In genomic region chr12:79750253-79751125, GRCm38 (mm10) we compare ENCODE assay signal across 8 mouse cellular contexts.
DNase-seq lines count a peak whose midpoint lies in the region; ATAC-seq lines count a peak whose summit lies in the region.

No protein-coding gene starts in this region.

- peak; percentile 41 for DNase-seq in layer of hippocampus, adult 11-12 months (ENCODE audit: low spot score)
- DNase-seq in layer of hippocampus, postnatal 25 days (ENCODE audit: extremely low spot score in 1 of 2, low spot score in 1 of 2), result no peak
- peak; percentile 73 for DNase-seq in heart, postnatal 10 days
- DNase-seq in liver, embryonic 13.5 days, result no peak
- DNase-seq in monocyte, adult 2 months (ENCODE audit: low read depth in 1 of 2, low spot score in 2 of 2), result peak; percentile 50 to 52
- no peak for DNase-seq in thymus, postnatal 4 days
- DNase-seq in testis, postnatal 14 days (ENCODE audit: low spot score), result no peak

- ATAC-seq in embryonic facial prominence, embryonic 13.5 days (ENCODE audit: insufficient number of reproducible peaks, insufficient read depth, low FRiP score, low TSS enrichment, low read depth), result no peak
- ATAC-seq in liver, embryonic 13.5 days (ENCODE audit: low read depth), result 0 out of 2 replicates have a peak, but pooled peaks have one; percentile 26

- intact Hi-C loops in heart, postnatal 10 days (cut with DNase I), result loop anchor here (5.0 kb wide), 1 partner anchor 37 kb away; no protein-coding TSS in a partner anchor

- H3K4me1 ChIP-seq in embryonic facial prominence, embryonic 13.5 days, result peaks cover 60% of the 10 kb centered on the region
- peaks cover 19% of the 10 kb centered on the region for H3K4me1 ChIP-seq in liver, embryonic 13.5 days (replicated peaks)

- no peaks in the 10 kb centered on the region for H3K27me3 ChIP-seq in embryonic facial prominence, embryonic 13.5 days
- H3K27me3 ChIP-seq in liver, embryonic 13.5 days, result no peaks in the 10 kb centered on the region

- no peaks in the 10 kb centered on the region for H3K36me3 ChIP-seq in embryonic facial prominence, embryonic 13.5 days
- no peaks in the 10 kb centered on the region for H3K36me3 ChIP-seq in liver, embryonic 13.5 days

- no peak overlapping the region for H3K4me3 ChIP-seq in embryonic facial prominence, embryonic 13.5 days
- H3K4me3 ChIP-seq in liver, embryonic 13.5 days (replicated peaks), result no peak overlapping the region

- WGBS in embryonic facial prominence, embryonic 13.5 days, result 18% methylated on average over 10 of the region's 10 CpGs
- 46% methylated on average over 10 of the region's 10 CpGs for WGBS in liver, embryonic 13.5 days (ENCODE audit: insufficient replicate concordance)

- H3K9ac ChIP-seq in embryonic facial prominence, embryonic 13.5 days, result 0 out of 2 replicates have a peak overlapping the region, but pooled peaks have one; percentile 7
- H3K9ac ChIP-seq in liver, embryonic 13.5 days, result no peak overlapping the region

- peak overlapping the region; percentile 48 for H3K27ac ChIP-seq in embryonic facial prominence, embryonic 13.5 days
- H3K27ac ChIP-seq in liver, embryonic 13.5 days, result 0 out of 2 replicates have a peak overlapping the region, but pooled peaks have one; percentile 11

- H3K9me3 ChIP-seq in embryonic facial prominence, embryonic 13.5 days, result no peaks in the 10 kb centered on the region
- no peaks in the 10 kb centered on the region for H3K9me3 ChIP-seq in liver, embryonic 13.5 days (replicated peaks)

- H3K4me2 ChIP-seq in embryonic facial prominence, embryonic 13.5 days, result peak overlapping the region; percentile 2
- no peak overlapping the region for H3K4me2 ChIP-seq in liver, embryonic 13.5 days

Comparison
In these comparisons a context has a peak if more than half of its experiments do, and no peak if none do; other contexts are left out.
1. DNase-seq: peak in layer of hippocampus, adult 11-12 months (single experiment), heart, postnatal 10 days (2 of 2) and monocyte, adult 2 months (2 of 2); none in layer of hippocampus, postnatal 25 days (0 of 2), liver, embryonic 13.5 days (single experiment), thymus, postnatal 4 days (single experiment) and testis, postnatal 14 days (single experiment).